Mouse (Mus musculus): ENCODE results near the gene F5. TPM values are rescaled to one million over a fixed set of nuclear protein-coding genes. Genes with fewer than 3 reads are reported as not detected.

Gene F5
- total and polyA plus RNA-seq, 3 experiments, result not detected

- Histone ChIP-seq H3K4me1 (ENCODE audit: control insufficient read depth in 1 of 2, insufficient read depth in 2 of 2, low read length in 2 of 2) (no peaks in the 10 kb centered on the region), H3K36me3 (ENCODE audit: control insufficient read depth in 1 of 2, insufficient read depth in 2 of 2, low read length in 2 of 2) (no peaks in the 10 kb centered on the region), H3K9ac (ENCODE audit: control insufficient read depth, low read depth, low read length, poor library complexity, severe bottlenecking) (no peak overlapping the region), H3K79me2 (ENCODE audit: control insufficient read depth, insufficient read depth, low read length, poor library complexity) (no peaks in the 10 kb centered on the region; the same call in 1 of the 2 replicates), H3K27ac (ENCODE audit: control insufficient read depth, low read depth, low read length) (no peak overlapping the region), H3K4me3 (ENCODE audit: control insufficient read depth in 1 of 2, insufficient read depth in 1 of 2, low read depth in 2 of 2, low read length in 2 of 2) (no peak overlapping the region), H3K9me3 (replicated peaks; ENCODE audit: insufficient read depth, low read length) (no peaks in the 10 kb centered on the region), H3K27me3 (ENCODE audit: control insufficient read depth in 1 of 2, insufficient read depth in 2 of 2, low read length in 2 of 2) (peaks cover 2 to 4% of the 10 kb centered on the region in 2 experiments; a peak in 2 of 4 replicates)
- TF ChIP-seq MYC (IDR thresholded peaks at IDR 0.05; ENCODE audit: low read depth, low read length) (no peak), ZNF384 (IDR thresholded peaks at IDR 0.05; ENCODE audit: low read depth, low read length) (no peak), MAX (IDR thresholded peaks at IDR 0.05; ENCODE audit: low read length) (no peak), TAL1 (IDR thresholded peaks at IDR 0.05; ENCODE audit: low read length) (no peak), ETS1 (IDR thresholded peaks at IDR 0.05; ENCODE audit: low read depth, low read length) (no peak), MAFK (IDR thresholded peaks at IDR 0.05; ENCODE audit: borderline replicate concordance, low read depth, low read length) (no peak), USF2 (IDR thresholded peaks at IDR 0.05; ENCODE audit: borderline replicate concordance in 1 of 2, insufficient read depth in 1 of 2, low read depth in 1 of 2, low read length in 2 of 2) (no peak), TCF12 (IDR thresholded peaks at IDR 0.05; ENCODE audit: low read depth, low read length) (no peak), MAZ (IDR thresholded peaks at IDR 0.05; ENCODE audit: low read depth, low read length) (no peak), POLR2A (IDR thresholded peaks at IDR 0.05; ENCODE audit: control insufficient read depth in 1 of 2, insufficient read depth in 1 of 2, low read depth in 1 of 2, low read length in 2 of 2, poor library complexity in 1 of 2) (no peak), GATA1 (IDR thresholded peaks at IDR 0.05; ENCODE audit: low read depth, low read length) (no peak), CHD1 (IDR thresholded peaks at IDR 0.05; ENCODE audit: low read depth, low read length) (no peak), SMC3 (IDR thresholded peaks at IDR 0.05; ENCODE audit: low read depth, low read length) (no peak), USF1 (IDR thresholded peaks at IDR 0.05; ENCODE audit: low read depth, low read length) (no peak), CHD2 (IDR thresholded peaks at IDR 0.05; ENCODE audit: low read length) (no peak), ZMIZ1 (IDR thresholded peaks at IDR 0.05; ENCODE audit: low read depth, low read length) (no peak), JUND (IDR thresholded peaks at IDR 0.05; ENCODE audit: low read depth, low read length) (no peak)
- DNase-seq (ENCODE audit: low read depth, low spot score), result no peak
These were observed 83.4 kb downstream of the F5 start for GRCm38 (mm10) chr1:164235078-164235477.

- Histone ChIP-seq H3K9me3 (replicated peaks; ENCODE audit: insufficient read depth, low read length) (no peaks in the 10 kb centered on the region), H3K79me2 (ENCODE audit: control insufficient read depth, insufficient read depth, low read length, poor library complexity) (no peaks in the 10 kb centered on the region; the same call in 1 of the 2 replicates), H3K9ac (ENCODE audit: control insufficient read depth, low read depth, low read length, poor library complexity, severe bottlenecking) (no peak overlapping the region), H3K36me3 (ENCODE audit: control insufficient read depth in 1 of 2, insufficient read depth in 2 of 2, low read length in 2 of 2) (no peaks in the 10 kb centered on the region), H3K4me1 (ENCODE audit: control insufficient read depth in 1 of 2, insufficient read depth in 2 of 2, low read length in 2 of 2) (no peaks in the 10 kb centered on the region), H3K27me3 (ENCODE audit: control insufficient read depth in 1 of 2, insufficient read depth in 2 of 2, low read length in 2 of 2) (peaks cover 2 to 4% of the 10 kb centered on the region in 2 experiments; a peak in 2 of 4 replicates), H3K27ac (ENCODE audit: control insufficient read depth, low read depth, low read length) (no peak overlapping the region), H3K4me3 (ENCODE audit: control insufficient read depth in 1 of 2, insufficient read depth in 1 of 2, low read depth in 2 of 2, low read length in 2 of 2) (no peak overlapping the region)
- TF ChIP-seq ZKSCAN1 (IDR thresholded peaks at IDR 0.05; ENCODE audit: low read depth, low read length), result no peak
- DNase-seq (ENCODE audit: low read depth, low spot score), result no peak
These were observed 84.4 kb downstream of the F5 start for GRCm38 (mm10) chr1:164236078-164236477.

All from MEL (cell line).